Mouse (Mus musculus) heart, embryonic 13.5 days (tissue): ENCODE measurements around the gene Mfap3. TPM values are rescaled to one million over a fixed set of nuclear protein-coding genes. Genes with fewer than 3 reads are reported as not detected.

ENCODE experiments used
- ATAC-seq: fragments of 200-750 bp; cut with Nextera tagmentation; 2 replicates; pipeline ENCODE4 v1.8.0; 2017; ENCODE audit warnings: moderate TSS enrichment; ENCODE audit not compliant: insufficient number of reproducible peaks, low FRiP score, low TSS enrichment; ENCODE audit errors: extremely low read depth
- H3K27ac ChIP-seq: fragments of 300-500 bp; sonication (generic); replicated peaks from 2 replicates; pipeline ENCODE4 v1.5.1; 2015; ENCODE audit warnings: moderate library complexity, mild to moderate bottlenecking, inconsistent platforms
- H3K27me3 ChIP-seq: fragments of 300-500 bp; sonication (generic); replicated peaks from 2 replicates; pipeline ENCODE4 v1.6.1; 2015; ENCODE audit warnings: mild to moderate bottlenecking, inconsistent platforms
- H3K36me3 ChIP-seq: fragments of 300-500 bp; sonication (generic); 2 replicates; pipeline ENCODE4 v1.6.1; 2015; ENCODE audit warnings: mild to moderate bottlenecking, inconsistent platforms
- H3K4me1 ChIP-seq: fragments of 300-500 bp; sonication (generic); 2 replicates; pipeline ENCODE4 v1.6.1; 2015; ENCODE audit warnings: inconsistent platforms
- H3K4me2 ChIP-seq: fragments of 300-500 bp; sonication (generic); 2 replicates; pipeline ENCODE4 v1.6.1; 2015; ENCODE audit warnings: inconsistent platforms, mild to moderate bottlenecking, moderate library complexity
- H3K4me3 ChIP-seq: fragments of 300-500 bp; sonication (generic); 2 replicates; pipeline ENCODE4 v1.5.1; 2015; ENCODE audit warnings: moderate library complexity, mild to moderate bottlenecking, inconsistent platforms
- H3K9ac ChIP-seq: fragments of 300-500 bp; sonication (generic); 2 replicates; pipeline ENCODE4 v1.6.1; 2015; ENCODE audit warnings: inconsistent platforms, mild to moderate bottlenecking, moderate library complexity
- H3K9me3 ChIP-seq: fragments of 300-500 bp; sonication (generic); 2 replicates; pipeline ENCODE4 v1.6.1; 2016; ENCODE audit warnings: inconsistent platforms
- WGBS: fragments of 180-500 bp; shearing (Covaris S2); methylation state at CpG from one replicate; pipeline ENCODE4 v1.1.7; 2015; ENCODE audit warnings: mixed read lengths; 5-methylcytosine and 5-hydroxymethylcytosine counted together
- polyA plus RNA-seq: library from polyadenylated mRNA; unstranded; fragments of >200 nt; fragmentation: Nextera tagmentation; extraction: Ambion mirVana; gene quantifications from 2 replicates; pipeline ENCODE4 v1.2.1, GENCODE M21; 2015

The Mfap3 gene
- polyA plus RNA-seq, 1 experiment from 2014 or later, result 27.2 TPM

DNA sequence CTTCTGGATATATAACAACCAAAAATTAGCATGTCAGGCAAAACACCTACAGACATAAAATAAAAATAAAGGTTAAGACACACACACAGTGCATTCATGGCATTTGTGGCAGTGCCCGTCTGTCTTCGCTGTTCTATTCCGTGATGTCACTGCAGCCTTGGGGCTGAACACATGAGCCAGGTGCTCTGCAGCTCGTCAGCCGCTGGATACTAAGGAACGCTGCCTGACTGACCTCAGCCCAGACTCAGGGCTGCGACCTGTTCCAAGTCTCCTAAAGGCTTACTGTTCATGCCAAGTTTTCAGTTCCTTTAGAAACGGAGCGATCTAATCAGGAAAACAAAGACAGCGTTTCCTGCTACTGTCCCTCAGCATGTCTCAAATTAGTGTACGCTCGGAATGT, 46.1 kb downstream of the Mfap3 start:
- Histone ChIP-seq H3K4me3 (no peak overlapping the region), H3K9ac (no peak overlapping the region), H3K4me1 (peaks cover 17% of the 10 kb centered on the region), H3K36me3 (no peaks in the 10 kb centered on the region), H3K27ac (no peak overlapping the region), H3K27me3 (peaks cover 12% of the 10 kb centered on the region; the same call in 1 of the 2 replicates), H3K9me3 (peaks cover 2% of the 10 kb centered on the region), H3K4me2 (0 out of 2 replicates have a peak overlapping the region, but pooled peaks have one; percentile 9)
- WGBS, result 51% methylated on average over 12 of the region's 12 CpGs
- no peak for ATAC-seq

DNA sequence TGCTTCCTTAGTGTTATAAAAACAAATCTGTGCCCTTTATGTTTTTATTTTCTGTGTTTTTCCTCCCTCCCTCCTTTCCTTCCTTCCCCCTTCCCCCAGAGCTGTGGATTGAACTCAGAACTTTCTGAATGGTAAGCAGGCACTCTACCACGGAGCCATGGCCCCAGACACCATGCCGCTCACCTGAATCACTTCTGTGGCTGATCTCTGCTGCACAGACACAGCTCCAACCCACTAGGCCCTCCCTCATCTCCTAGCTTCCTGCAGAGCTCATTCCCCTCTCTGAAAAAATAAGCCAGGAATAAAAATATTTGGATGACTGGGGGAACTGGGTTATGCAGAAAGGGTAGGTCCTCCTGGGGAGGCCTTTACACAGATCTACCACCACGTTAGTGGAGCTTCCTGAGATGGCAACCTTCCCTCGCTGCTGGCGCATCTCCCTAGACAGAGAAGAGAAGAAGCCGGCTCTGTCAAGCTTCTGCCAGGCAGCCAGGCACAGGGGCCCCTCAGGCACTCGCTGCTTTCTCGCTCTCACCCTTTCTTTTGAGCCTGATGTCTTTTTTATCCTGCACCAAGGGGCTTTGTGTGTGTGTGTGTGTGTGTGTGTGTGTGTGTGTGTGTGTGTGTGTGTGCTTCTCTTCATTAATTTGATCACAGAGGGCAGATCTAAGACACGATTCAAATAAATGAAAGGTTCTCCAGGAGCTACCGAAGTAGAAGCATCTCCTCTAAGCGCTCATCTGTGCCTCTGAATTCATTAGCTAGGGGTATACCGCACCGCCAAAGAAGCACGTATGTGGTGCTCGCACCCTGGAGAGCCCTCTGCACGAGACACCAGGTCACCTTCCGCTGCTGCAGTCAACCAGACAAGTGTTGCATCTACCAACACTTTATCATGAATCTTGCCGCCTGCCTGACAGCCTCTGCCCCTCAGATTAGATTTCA, 47.9 kb downstream of the Mfap3 start:
- Histone ChIP-seq H3K27ac (no peak overlapping the region), H3K4me1 (peaks cover 17% of the 10 kb centered on the region), H3K36me3 (no peaks in the 10 kb centered on the region), H3K27me3 (peaks cover 13% of the 10 kb centered on the region; the same call in 1 of the 2 replicates), H3K9me3 (peaks cover 12% of the 10 kb centered on the region), H3K4me3 (no peak overlapping the region), H3K4me2 (no peak overlapping the region), H3K9ac (no peak overlapping the region)
- ATAC-seq, result no peak
- 38% methylated on average over 18 of the region's 18 CpGs for WGBS

GRCm38 (mm10) chr11:57568950-57569490, 50.6 kb downstream of the Mfap3 start:
- peaks cover 35% of the 10 kb centered on the region for H3K27me3 ChIP-seq
- H3K4me1 ChIP-seq, result peaks cover 22% of the 10 kb centered on the region
- H3K27ac ChIP-seq, result no peak overlapping the region
- 67% methylated on average over 2 of the region's 2 CpGs for WGBS
- no peaks in the 10 kb centered on the region for H3K36me3 ChIP-seq
- H3K4me2 ChIP-seq, result no peak overlapping the region
- no peak overlapping the region for H3K9ac ChIP-seq
- H3K9me3 ChIP-seq, result peaks cover 12% of the 10 kb centered on the region
- H3K4me3 ChIP-seq, result no peak overlapping the region
- no peak for ATAC-seq

DNA sequence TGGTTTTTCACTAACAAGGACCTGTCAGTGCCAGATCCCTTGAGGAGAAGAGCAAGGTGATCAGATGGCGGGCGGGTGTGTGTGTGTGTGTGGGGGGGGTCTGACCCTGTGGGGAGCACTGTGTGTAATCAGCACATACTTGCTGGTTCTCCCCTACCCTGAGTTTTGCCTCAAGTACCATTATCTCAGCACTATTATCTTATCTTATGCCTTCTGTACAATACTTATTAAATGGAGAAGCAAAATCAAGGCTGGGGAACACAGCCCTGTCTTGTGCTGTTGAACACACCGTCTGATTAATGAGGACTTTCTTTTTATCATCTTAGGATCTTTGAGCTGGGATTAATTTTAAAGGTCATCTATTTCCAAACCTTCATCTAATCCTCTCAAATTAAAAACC, 52.6 kb downstream of the Mfap3 start:
- 60% methylated on average over 3 of the region's 3 CpGs for WGBS

DNA sequence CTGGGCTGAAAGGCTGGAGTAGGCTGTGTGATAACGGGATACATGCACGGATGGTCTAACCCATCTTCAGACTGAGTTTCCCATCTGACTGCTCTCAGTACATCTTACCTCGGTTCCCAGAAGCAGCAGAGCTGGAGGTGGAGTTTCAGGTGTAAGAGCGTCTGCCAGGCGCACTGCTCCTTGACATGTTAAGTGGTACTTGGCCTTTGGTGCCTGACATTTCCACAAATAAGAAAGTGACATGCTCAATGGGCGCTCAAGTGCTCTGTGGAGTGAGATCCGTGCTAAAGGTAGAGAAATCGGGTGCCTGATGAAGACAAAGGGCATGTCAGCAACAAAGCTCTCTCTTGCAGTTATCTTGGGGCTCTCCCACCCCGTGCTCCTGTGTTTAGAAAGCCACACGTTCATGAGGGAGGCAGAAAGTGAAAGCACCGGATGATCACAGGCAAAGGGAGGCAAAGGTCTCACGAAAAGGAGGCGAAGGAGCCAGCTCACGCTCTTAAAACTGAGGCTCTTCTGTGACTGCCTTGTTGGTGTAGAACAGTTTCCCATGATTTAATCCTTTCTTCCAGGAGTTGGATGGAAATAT, 55.3 kb downstream of the Mfap3 start:
- no peak overlapping the region for H3K27ac ChIP-seq
- peak overlapping the region; percentile 58 for H3K9ac ChIP-seq
- H3K4me2 ChIP-seq, result peak overlapping the region; percentile 57
- no peaks in the 10 kb centered on the region for H3K36me3 ChIP-seq
- 35% methylated on average over 14 of the region's 14 CpGs for WGBS
- no peak for ATAC-seq
- peaks cover 40% of the 10 kb centered on the region for H3K27me3 ChIP-seq
- peaks cover 11% of the 10 kb centered on the region for H3K4me1 ChIP-seq
- H3K4me3 ChIP-seq, result peak overlapping the region; percentile 16; the same call in 1 of the 2 replicates
- peaks cover 12% of the 10 kb centered on the region for H3K9me3 ChIP-seq

More for the DNA sequence above, 52.6 kb downstream of the Mfap3 start:
- Histone ChIP-seq H3K4me2 (no peak overlapping the region), H3K36me3 (no peaks in the 10 kb centered on the region), H3K4me1 (peaks cover 20% of the 10 kb centered on the region), H3K9me3 (peaks cover 12% of the 10 kb centered on the region), H3K9ac (no peak overlapping the region), H3K4me3 (no peak overlapping the region), H3K27ac (no peak overlapping the region), H3K27me3 (peaks cover 44% of the 10 kb centered on the region)
- no peak for ATAC-seq

GRCm38 (mm10) chr11:57576871-57577515, 58.5 kb downstream of the Mfap3 start:
- Histone ChIP-seq H3K27me3 (peaks cover 42% of the 10 kb centered on the region), H3K4me2 (no peak overlapping the region), H3K4me1 (peaks cover 11% of the 10 kb centered on the region), H3K27ac (no peak overlapping the region), H3K9me3 (no peaks in the 10 kb centered on the region), H3K4me3 (no peak overlapping the region), H3K9ac (no peak overlapping the region), H3K36me3 (no peaks in the 10 kb centered on the region)
- 69% methylated on average over 6 of the region's 6 CpGs for WGBS
- ATAC-seq, result no peak

DNA sequence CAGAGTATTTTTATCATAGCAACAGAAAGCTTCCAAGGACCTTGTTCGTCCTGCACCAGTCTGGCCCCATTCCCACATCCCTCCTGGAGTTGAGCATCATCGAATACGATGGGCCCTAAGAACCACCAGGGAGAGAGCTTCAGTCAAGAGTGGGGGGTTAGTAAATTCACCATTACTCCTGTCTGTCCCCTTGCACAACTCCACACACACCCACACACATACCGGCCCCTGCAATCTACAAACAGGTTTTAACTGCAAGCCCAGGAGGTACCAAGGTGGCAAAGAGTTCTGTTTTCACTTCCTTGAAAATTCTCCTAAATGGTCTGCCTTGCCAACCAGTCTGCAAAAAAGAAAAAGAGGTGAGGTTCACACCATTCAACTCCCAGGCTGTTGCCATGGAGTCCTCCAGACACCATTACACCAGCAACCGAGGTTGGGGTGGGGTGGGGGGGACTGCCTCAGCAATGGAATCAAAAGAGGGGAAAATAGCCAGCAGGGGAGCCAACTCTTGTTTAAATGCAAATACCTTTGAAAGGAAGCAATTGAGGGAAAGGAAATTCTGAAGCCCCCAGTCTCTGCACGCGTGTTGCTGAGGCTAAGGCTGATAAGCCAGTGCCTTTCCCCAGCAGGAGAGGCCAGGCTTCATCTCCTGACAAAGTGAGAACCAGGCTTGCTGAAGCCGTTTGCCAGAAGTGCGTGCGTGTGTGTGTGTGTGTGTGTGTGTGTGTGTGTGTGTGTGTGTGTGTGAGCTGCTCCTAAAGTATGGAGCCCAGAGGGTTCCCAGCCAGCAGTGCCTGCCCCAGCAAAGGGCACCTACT, 64.6 kb downstream of the Mfap3 start:
- no peak for ATAC-seq
- Histone ChIP-seq H3K9ac (0 out of 2 replicates have a peak overlapping the region, but pooled peaks have one; percentile 3), H3K4me1 (peaks cover 16% of the 10 kb centered on the region), H3K4me3 (no peak overlapping the region), H3K4me2 (peak overlapping the region; percentile 21), H3K27me3 (peaks cover 21% of the 10 kb centered on the region), H3K27ac (no peak overlapping the region), H3K9me3 (no peaks in the 10 kb centered on the region), H3K36me3 (no peaks in the 10 kb centered on the region)
- 15% methylated on average over 10 of the region's 10 CpGs for WGBS

Other genes starting within 250 kb of the Mfap3 start
- 63.5 and 64.4 TPM in 2 replicates for gene Fam114a2, start within 50 bp of the Mfap3 start, polyA plus RNA-seq
- gene Galnt10, start 126.8 kb downstream of the Mfap3 start, polyA plus RNA-seq, result 10.3 and 11.4 TPM in 2 replicates